Mouse (Mus musculus) forebrain, embryonic 12.5 days (tissue): Measurements from ENCODE around the gene Gm21964. TPM values are rescaled to one million over a fixed set of nuclear protein-coding genes. Genes with fewer than 3 reads are reported as not detected.

Experiments used
- ATAC-seq: fragments of 200-750 bp; cut with Nextera tagmentation; 2 replicates; pipeline ENCODE4 v1.8.0; 2017; ENCODE audit warnings: moderate TSS enrichment; ENCODE audit not compliant: low FRiP score
- H3K27ac ChIP-seq: fragments of 300-500 bp; sonication (generic); 2 replicates; pipeline ENCODE4 v1.5.1; 2016; ENCODE audit warnings: mild to moderate bottlenecking
- H3K27me3 ChIP-seq: fragments of 300-500 bp; sonication (generic); 2 replicates; pipeline ENCODE4 v1.6.1; 2016; ENCODE audit warnings: mild to moderate bottlenecking
- H3K36me3 ChIP-seq: fragments of 300-500 bp; sonication (generic); replicated peaks from 2 replicates; pipeline ENCODE4 v1.6.1; 2016; ENCODE audit warnings: mild to moderate bottlenecking
- H3K4me1 ChIP-seq: fragments of 300-500 bp; sonication (generic); 2 replicates; pipeline ENCODE4 v1.6.1; 2016
- H3K4me2 ChIP-seq: fragments of 300-500 bp; sonication (generic); 2 replicates; pipeline ENCODE4 v1.6.1; 2016; ENCODE audit warnings: mild to moderate bottlenecking, moderate library complexity
- H3K4me3 ChIP-seq: fragments of 300-500 bp; sonication (generic); replicated peaks from 2 replicates; pipeline ENCODE4 v1.5.1; 2016; ENCODE audit warnings: mild to moderate bottlenecking
- H3K9ac ChIP-seq: fragments of 300-500 bp; sonication (generic); 2 replicates; pipeline ENCODE4 v1.6.1; 2016; ENCODE audit warnings: mild to moderate bottlenecking
- H3K9me3 ChIP-seq: fragments of 300-500 bp; sonication (generic); 2 replicates; pipeline ENCODE4 v1.6.1; 2016
- WGBS: fragments of 180-500 bp; shearing (Covaris S2); methylation state at CpG from one replicate; pipeline ENCODE4 v1.1.7; 2016; 5-methylcytosine and 5-hydroxymethylcytosine counted together
- polyA plus RNA-seq: library from polyadenylated mRNA; unstranded; fragments of >200 nt; fragmentation: Nextera tagmentation; extraction: Ambion mirVana; gene quantifications from 2 replicates; pipeline ENCODE4 v1.2.1, GENCODE M21; 2016

The Gm21964 gene
- polyA plus RNA-seq, 1 experiment from 2014 or later: not detected

DNA sequence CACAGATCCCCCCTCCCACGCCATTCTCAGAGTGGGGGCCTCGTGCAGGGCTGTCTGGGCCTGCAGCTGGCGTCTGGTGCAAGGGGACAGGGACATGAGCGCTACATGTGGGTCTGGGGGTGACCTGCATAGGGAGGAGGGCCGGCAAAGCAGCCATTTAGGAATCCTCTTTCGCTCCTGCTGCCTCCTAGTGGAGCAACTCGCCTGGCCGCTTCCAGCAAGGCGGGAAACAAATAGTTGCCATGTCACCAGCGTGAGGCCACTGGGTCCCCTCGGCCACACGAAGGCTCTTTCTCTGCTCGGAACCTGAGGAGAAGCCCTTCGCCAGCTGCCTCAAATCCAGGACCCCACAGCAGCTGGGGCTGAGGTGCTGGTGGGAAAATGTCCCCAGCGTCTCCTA is 669 bp downstream of the Gm21964 start:
- no peak overlapping the region for H3K9ac ChIP-seq
- no peak for ATAC-seq
- no peaks in the 10 kb centered on the region for H3K4me1 ChIP-seq
- no peaks in the 10 kb centered on the region for H3K27me3 ChIP-seq
- no peak overlapping the region for H3K4me3 ChIP-seq
- no peaks in the 10 kb centered on the region for H3K9me3 ChIP-seq
- H3K36me3 ChIP-seq: no peaks in the 10 kb centered on the region
- WGBS: 89% methylated on average over 15 of the region's 15 CpGs
- no peak overlapping the region for H3K4me2 ChIP-seq
- H3K27ac ChIP-seq: no peak overlapping the region

DNA sequence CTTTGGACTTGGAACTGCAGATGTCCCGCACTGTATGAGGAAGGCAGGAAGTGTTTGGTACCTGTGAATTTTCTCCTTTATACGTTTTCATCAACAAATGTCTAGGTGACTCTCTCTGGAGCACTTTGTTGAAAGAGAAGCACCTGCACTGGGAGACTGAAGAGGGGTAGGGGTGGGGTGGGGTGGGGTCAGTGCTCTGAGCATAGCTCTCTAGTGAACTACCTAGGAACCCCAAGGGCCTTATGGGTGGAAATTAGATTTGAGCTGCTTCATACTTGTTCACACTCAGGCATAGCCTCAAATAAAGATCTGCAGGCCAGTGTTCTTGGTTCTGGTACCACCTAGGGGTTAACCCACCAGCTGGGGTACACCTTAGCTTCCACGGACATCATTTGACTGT is 1.6 kb downstream of the Gm21964 start, which contains the start of gene Gm17720:
TSS of gene Gm17720 (minus strand) at position 101 of the 400 bp plus-strand sequence.
- no peak for ATAC-seq
- 90% methylated on average over 3 of the region's 3 CpGs for WGBS
- Histone ChIP-seq H3K4me3 (no peak within 1 kb of the TSS), H3K9ac (no peak within 1 kb of the TSS), H3K27me3 (no peaks in the 10 kb centered on the region), H3K36me3 (no peaks in the 10 kb centered on the region), H3K4me1 (no peaks in the 10 kb centered on the region), H3K4me2 (no peak within 1 kb of the TSS), H3K9me3 (no peaks in the 10 kb centered on the region), H3K27ac (no peak within 1 kb of the TSS)

DNA sequence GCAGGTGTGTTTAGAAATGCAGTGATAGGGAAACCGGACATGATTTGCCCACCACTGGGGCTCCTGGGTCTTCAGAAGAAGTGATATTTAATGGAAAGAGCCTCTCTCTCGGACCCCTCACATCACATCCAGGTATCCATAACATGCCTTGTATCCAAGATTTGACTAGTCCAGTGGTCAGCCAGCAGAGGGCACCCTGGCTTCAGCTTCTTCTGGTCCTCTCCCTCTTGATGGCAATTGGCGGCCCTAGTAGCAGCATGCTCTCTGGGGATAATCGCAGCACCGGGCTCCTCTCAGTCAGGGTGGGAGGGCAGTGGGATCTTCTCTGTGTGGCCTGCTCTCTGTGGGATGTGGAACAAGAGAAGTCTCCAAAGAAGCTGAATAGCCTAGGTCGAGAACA is 18.7 kb downstream of the Gm21964 start:
- no peak overlapping the region for H3K9ac ChIP-seq
- WGBS: 44% methylated on average over 6 of the region's 6 CpGs

DNA sequence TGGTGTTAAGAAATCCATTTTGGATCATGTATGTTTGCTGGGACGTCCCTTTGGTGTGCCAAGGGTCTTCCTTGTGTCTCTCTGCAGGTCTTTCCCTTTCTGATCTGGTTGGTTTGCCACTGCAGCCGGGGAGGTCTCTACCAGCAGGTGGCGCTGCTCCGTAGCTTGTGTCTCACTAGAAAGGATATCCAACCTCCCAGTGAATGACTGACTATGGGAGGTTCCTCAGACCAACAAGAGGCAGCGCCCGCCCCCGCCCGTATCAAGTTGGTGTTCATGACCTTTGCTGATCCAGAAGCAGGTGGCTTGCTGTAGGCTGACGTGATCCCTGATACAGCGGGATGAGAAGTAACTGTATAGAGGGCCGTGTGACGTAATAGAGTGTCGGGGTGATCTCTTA is 29.5 kb downstream of the Gm21964 start:
- Histone ChIP-seq H3K4me1 (peaks cover 2% of the 10 kb centered on the region; the same call in 1 of the 2 replicates), H3K27me3 (no peaks in the 10 kb centered on the region), H3K4me2 (peak overlapping the region; percentile 26; the same call in 1 of the 2 replicates), H3K9ac (no peak overlapping the region), H3K36me3 (no peaks in the 10 kb centered on the region), H3K27ac (no peak overlapping the region), H3K4me3 (no peak overlapping the region), H3K9me3 (0 out of 2 replicates have a peak, but pooled peaks cover 2% of the 10 kb centered on the region)
- peak; percentile 58; the same call in 1 of the 2 replicates for ATAC-seq
- WGBS: 22% methylated on average over 13 of the region's 13 CpGs

More for the DNA sequence above, 18.7 kb downstream of the Gm21964 start:
- H3K9me3 ChIP-seq: no peaks in the 10 kb centered on the region
- H3K36me3 ChIP-seq: no peaks in the 10 kb centered on the region
- H3K4me1 ChIP-seq: no peaks in the 10 kb centered on the region
- H3K27ac ChIP-seq: no peak overlapping the region
- no peak for ATAC-seq
- no peak overlapping the region for H3K4me2 ChIP-seq
- H3K4me3 ChIP-seq: no peak overlapping the region
- H3K27me3 ChIP-seq: peaks cover 3% of the 10 kb centered on the region; the same call in 1 of the 2 replicates

DNA sequence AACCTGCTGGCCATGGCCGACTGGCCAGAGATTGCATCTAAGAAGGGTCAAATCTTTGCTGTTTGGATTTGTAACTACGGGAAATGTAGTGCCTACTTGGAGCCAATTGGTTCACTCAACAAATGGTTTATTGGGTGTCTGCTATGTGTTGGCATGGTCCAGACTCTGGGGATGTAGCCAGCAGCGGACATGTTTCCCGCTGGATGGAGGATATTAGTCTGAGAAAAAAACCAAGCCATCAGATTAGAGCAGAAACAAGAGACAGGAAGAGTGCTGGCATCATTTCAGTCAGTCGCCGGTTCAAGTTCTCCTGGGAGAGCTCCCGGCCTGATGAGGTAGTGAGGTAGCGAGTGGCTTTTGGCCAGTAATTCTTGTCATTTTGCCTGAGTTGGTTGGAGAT is 33.2 kb downstream of the Gm21964 start:
- H3K4me3 ChIP-seq: no peak overlapping the region
- ATAC-seq: no peak
- H3K9ac ChIP-seq: no peak overlapping the region
- 93% methylated on average over 8 of the region's 8 CpGs for WGBS
- H3K27ac ChIP-seq: no peak overlapping the region
- no peak overlapping the region for H3K4me2 ChIP-seq
- no peaks in the 10 kb centered on the region for H3K27me3 ChIP-seq
- H3K4me1 ChIP-seq: peaks cover 2% of the 10 kb centered on the region; the same call in 1 of the 2 replicates
- H3K36me3 ChIP-seq: no peaks in the 10 kb centered on the region
- 0 out of 2 replicates have a peak, but pooled peaks cover 2% of the 10 kb centered on the region for H3K9me3 ChIP-seq

DNA sequence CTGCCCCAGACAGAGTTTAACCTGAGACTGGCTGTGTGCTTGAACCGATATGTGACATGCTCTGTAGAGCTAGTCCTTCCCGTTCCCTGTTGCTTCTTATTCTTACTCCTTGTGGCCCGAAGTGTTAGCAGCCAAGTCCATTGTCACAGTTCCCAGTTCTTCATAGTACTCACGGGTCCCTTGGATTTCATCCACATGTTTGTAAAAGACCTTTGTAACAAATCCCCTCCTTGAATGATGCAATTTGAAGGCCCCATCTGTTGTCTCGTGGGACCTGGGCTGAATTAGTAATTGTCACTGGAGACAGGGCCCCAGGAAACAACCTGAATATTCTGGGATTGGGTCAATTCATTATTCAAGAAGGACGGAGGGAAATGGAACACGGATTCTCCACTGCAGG is 34.5 kb downstream of the Gm21964 start:
- H3K4me3 ChIP-seq: no peak overlapping the region
- H3K9me3 ChIP-seq: 0 out of 2 replicates have a peak, but pooled peaks cover 2% of the 10 kb centered on the region
- H3K4me2 ChIP-seq: no peak overlapping the region
- 71% methylated on average over 7 of the region's 7 CpGs for WGBS
- H3K27me3 ChIP-seq: no peaks in the 10 kb centered on the region
- H3K36me3 ChIP-seq: no peaks in the 10 kb centered on the region
- no peak overlapping the region for H3K9ac ChIP-seq
- H3K4me1 ChIP-seq: peaks cover 2% of the 10 kb centered on the region; the same call in 1 of the 2 replicates
- H3K27ac ChIP-seq: no peak overlapping the region
- ATAC-seq: no peak

DNA sequence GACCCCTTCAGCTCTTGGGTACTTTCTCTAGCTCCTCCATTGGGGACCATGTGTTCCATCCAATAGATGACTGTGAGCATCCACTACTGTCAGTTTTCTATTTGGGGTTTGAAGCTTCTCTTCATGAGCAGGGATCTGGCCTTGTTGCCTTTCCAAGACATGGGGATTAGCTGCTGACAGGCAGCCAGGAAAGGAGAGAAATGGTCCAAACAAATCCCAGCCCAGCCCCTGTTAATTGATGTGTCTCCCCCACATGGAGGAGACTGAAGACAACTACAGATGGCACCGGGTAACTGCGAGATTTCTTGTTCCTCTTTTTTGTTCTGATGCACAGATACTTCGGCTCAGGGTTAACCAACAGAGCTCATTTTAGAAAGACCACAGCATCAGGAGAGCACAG is 39.1 kb downstream of the Gm21964 start:
- H3K27me3 ChIP-seq: no peaks in the 10 kb centered on the region
- no peak overlapping the region for H3K4me3 ChIP-seq
- no peaks in the 10 kb centered on the region for H3K9me3 ChIP-seq
- 83% methylated on average over 3 of the region's 3 CpGs for WGBS
- no peaks in the 10 kb centered on the region for H3K36me3 ChIP-seq
- no peaks in the 10 kb centered on the region for H3K4me1 ChIP-seq
- no peak overlapping the region for H3K4me2 ChIP-seq
- H3K9ac ChIP-seq: no peak overlapping the region
- no peak for ATAC-seq
- no peak overlapping the region for H3K27ac ChIP-seq

DNA sequence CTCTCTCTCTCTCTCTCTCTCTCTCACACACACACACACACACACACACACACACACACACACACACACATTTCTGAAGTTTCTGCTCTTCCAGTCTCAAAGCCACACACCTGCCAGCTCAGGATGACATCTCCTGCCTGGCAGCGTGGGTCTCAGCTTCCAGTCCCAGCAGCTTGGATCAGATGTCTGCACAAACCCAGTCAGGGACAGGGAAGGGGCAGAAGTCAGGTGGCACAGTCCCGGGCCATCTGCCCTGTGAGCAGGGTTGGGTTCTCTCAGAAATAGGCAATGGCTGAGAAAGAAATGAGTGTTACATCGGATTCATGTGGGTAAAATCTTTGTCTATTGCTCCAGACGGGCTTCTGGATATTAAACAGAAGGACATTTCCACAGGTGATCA is 39.8 kb downstream of the Gm21964 start:
- H3K27ac ChIP-seq: no peak overlapping the region
- H3K27me3 ChIP-seq: no peaks in the 10 kb centered on the region
- H3K36me3 ChIP-seq: no peaks in the 10 kb centered on the region
- no peak for ATAC-seq
- no peak overlapping the region for H3K4me2 ChIP-seq
- WGBS: 72% methylated on average over 4 of the region's 4 CpGs
- H3K4me1 ChIP-seq: no peaks in the 10 kb centered on the region
- no peak overlapping the region for H3K9ac ChIP-seq
- H3K4me3 ChIP-seq: no peak overlapping the region
- H3K9me3 ChIP-seq: no peaks in the 10 kb centered on the region

DNA sequence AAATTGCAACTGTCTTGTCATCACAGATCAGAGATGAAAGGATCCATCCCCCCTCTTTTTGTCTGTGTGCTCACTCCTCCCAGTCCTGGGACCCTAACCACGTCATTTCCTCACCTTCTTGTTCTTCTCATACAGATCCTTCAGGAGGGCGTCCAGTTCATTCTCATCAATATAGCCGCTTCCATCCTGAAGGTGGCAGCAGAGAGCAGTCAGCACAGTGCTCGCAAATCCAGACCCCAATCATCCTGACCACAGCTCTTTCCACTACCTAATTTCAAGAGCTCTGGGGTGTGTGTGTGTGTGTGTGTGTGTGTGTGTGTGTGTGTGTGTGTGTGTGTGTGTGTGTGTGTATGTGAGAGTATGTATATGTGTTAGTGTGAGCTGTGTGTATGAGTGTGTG is 44.5 kb downstream of the Gm21964 start:
- no peaks in the 10 kb centered on the region for H3K27me3 ChIP-seq
- no peak for ATAC-seq
- H3K9ac ChIP-seq: no peak overlapping the region
- 2% methylated on average over 4 of the region's 4 CpGs for WGBS
- H3K36me3 ChIP-seq: no peaks in the 10 kb centered on the region
- H3K4me2 ChIP-seq: no peak overlapping the region
- H3K4me1 ChIP-seq: no peaks in the 10 kb centered on the region
- H3K27ac ChIP-seq: no peak overlapping the region
- H3K4me3 ChIP-seq: no peak overlapping the region
- no peaks in the 10 kb centered on the region for H3K9me3 ChIP-seq

DNA sequence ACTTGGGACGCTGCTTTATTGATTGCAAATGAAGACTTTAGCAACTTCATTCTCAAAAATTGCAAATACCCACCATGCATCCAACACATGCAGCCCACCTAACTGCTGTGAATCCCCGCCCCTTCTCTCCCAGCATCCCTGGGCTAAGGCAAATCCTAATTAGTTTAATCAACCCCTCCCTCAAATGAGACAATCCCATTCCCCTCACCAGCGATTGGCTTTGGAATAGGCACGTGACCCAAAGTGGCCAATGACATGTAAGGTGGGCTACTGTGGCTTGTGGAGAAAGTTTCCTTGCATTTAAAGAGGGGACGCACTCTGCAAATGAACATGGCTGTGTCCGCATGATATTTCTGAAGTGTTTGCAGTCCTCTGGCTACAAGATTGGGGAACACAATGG is 51.9 kb downstream of the Gm21964 start:
- Histone ChIP-seq H3K9ac (no peak overlapping the region), H3K4me3 (no peak overlapping the region), H3K27me3 (no peaks in the 10 kb centered on the region), H3K27ac (no peak overlapping the region), H3K9me3 (no peaks in the 10 kb centered on the region), H3K4me1 (no peaks in the 10 kb centered on the region), H3K36me3 (no peaks in the 10 kb centered on the region), H3K4me2 (no peak overlapping the region)
- ATAC-seq: no peak
- 84% methylated on average over 6 of the region's 6 CpGs for WGBS

Other genes starting within 250 kb of the Gm21964 start
- 3.1 and 3.9 TPM in 2 replicates for gene Phlpp2, start 232.7 kb upstream of the Gm21964 start, polyA plus RNA-seq
- 1.6 and 1.7 TPM in 2 replicates for gene Marveld3, start 139.0 kb upstream of the Gm21964 start, polyA plus RNA-seq
- gene Tat, start 110.8 kb upstream of the Gm21964 start, polyA plus RNA-seq: not detected in 2 replicates
- gene Chst4, start 61.5 kb upstream of the Gm21964 start, polyA plus RNA-seq: not detected in 2 replicates
- gene Zfp612, start 21.5 kb upstream of the Gm21964 start, polyA plus RNA-seq: 15.2 and 17.2 TPM in 2 replicates
- gene Gm17720, start 1.5 kb downstream of the Gm21964 start, polyA plus RNA-seq: not detected in 2 replicates
- 31.4 and 42.6 TPM in 2 replicates for gene Calb2, start 67.0 kb downstream of the Gm21964 start, polyA plus RNA-seq
- 12.5 and 13.8 TPM in 2 replicates for gene Cmtr2, start 114.5 kb downstream of the Gm21964 start, polyA plus RNA-seq
- gene Hydin, start 165.8 kb downstream of the Gm21964 start, polyA plus RNA-seq: 0.19 and 0.47 TPM in 2 replicates